In genomic region chr8:125283542-125283941, GRCm38 (mm10) we compare ENCODE assay signal across 23 mouse cellular contexts.
DNase-seq lines count a peak whose midpoint lies in the region; ATAC-seq lines count a peak whose summit lies in the region.
"Had no signal": no experiment of that assay in that cellular context is flagged by ENCODE, and none has a peak within 500 bp of the region (broad histone marks: within the 10 kb centered on the region; RNA-seq: fewer than 3 reads in every experiment).

No protein-coding gene starts in this region.

- 64% methylated on average over 6 of the region's 6 CpGs for WGBS in limb, embryonic 13.5 days
- WGBS in limb, embryonic 10.5 days, result 54% methylated on average over 6 of the region's 6 CpGs
- 92% methylated on average over 6 of the region's 6 CpGs for WGBS in macrophage (ENCODE audit: missing documents)

- peak; percentile 50 for DNase-seq in embryo, embryonic 10.5 days (ENCODE audit: low spot score)
- DNase-seq in embryo, embryonic 11 days, result no peak
- no peak for DNase-seq in limb, embryonic 10.5 days (ENCODE audit: low spot score)
- peak; percentile 24 for DNase-seq in ES-CJ7 (ENCODE audit: low read depth, low spot score)
- DNase-seq in right cerebral cortex, adult 18-20 months, result no peak
- DNase-seq: adrenal gland, adult 2 months; adrenal gland, postnatal 25 days; cerebellum, adult 18-20 months; cerebellum, adult 9-11 months; cerebellum, postnatal 36 days; gastrocnemius, postnatal 10 days; heart, adult 2 months; heart, postnatal 10 days; heart, postnatal 4 days had no signal

- H3K4me1 ChIP-seq in limb, embryonic 13.5 days, result peaks cover 51% of the 10 kb centered on the region
- peaks cover 78% of the 10 kb centered on the region for H3K4me1 ChIP-seq in limb, embryonic 10.5 days

- no peak for ATAC-seq in limb, embryonic 13.5 days (ENCODE audit: low FRiP score, low read depth)
- ATAC-seq: CD4-positive, CD25-positive, alpha-beta regulatory T cell, adult 4 months; forebrain, embryonic 16.5 days; intestine, embryonic 15.5 days; Patski had no signal

- H3K4me3 ChIP-seq in limb, embryonic 13.5 days, result no peak overlapping the region
- no peak overlapping the region for H3K4me3 ChIP-seq in limb, embryonic 10.5 days
- no peak overlapping the region for H3K4me3 ChIP-seq in macrophage (ENCODE audit: inconsistent target)
- H3K4me3 ChIP-seq: embryonic facial prominence, embryonic 13.5 days; forebrain, embryonic 12.5 days; heart, adult 2 months; hindbrain, embryonic 13.5 days; intestine, embryonic 15.5 days had no signal

- no peaks in the 10 kb centered on the region for H3K9me3 ChIP-seq in limb, embryonic 13.5 days
- H3K9me3 ChIP-seq in limb, embryonic 10.5 days (replicated peaks), result no peaks in the 10 kb centered on the region
- H3K9me3 ChIP-seq: embryonic facial prominence, embryonic 13.5 days; forebrain, embryonic 12.5 days; hindbrain, embryonic 13.5 days; intestine, embryonic 15.5 days had no signal

- no peaks in the 10 kb centered on the region for H3K79me2 ChIP-seq in macrophage (ENCODE audit: inconsistent target)

- H3K36me3 ChIP-seq in limb, embryonic 13.5 days, result no peaks in the 10 kb centered on the region
- H3K36me3 ChIP-seq in limb, embryonic 10.5 days, result no peaks in the 10 kb centered on the region
- H3K36me3 ChIP-seq in macrophage (ENCODE audit: inconsistent target), result no peaks in the 10 kb centered on the region
- H3K36me3 ChIP-seq: embryonic facial prominence, embryonic 13.5 days; forebrain, embryonic 12.5 days; hindbrain, embryonic 13.5 days; intestine, embryonic 15.5 days had no signal

- H3K27me3 ChIP-seq in limb, embryonic 13.5 days, result peaks cover 3% of the 10 kb centered on the region
- H3K27me3 ChIP-seq in limb, embryonic 10.5 days (ENCODE audit: low read depth, poor library complexity, severe bottlenecking), result peaks cover 9% of the 10 kb centered on the region
- H3K27me3 ChIP-seq: Patski had no signal

- no peak overlapping the region for H3K9ac ChIP-seq in limb, embryonic 13.5 days
- H3K9ac ChIP-seq: embryonic facial prominence, embryonic 13.5 days; forebrain, embryonic 12.5 days; hindbrain, embryonic 13.5 days; intestine, embryonic 15.5 days had no signal

- no peak overlapping the region for H3K4me2 ChIP-seq in limb, embryonic 13.5 days (replicated peaks)
- H3K4me2 ChIP-seq: embryonic facial prominence, embryonic 13.5 days; forebrain, embryonic 12.5 days; hindbrain, embryonic 13.5 days; intestine, embryonic 15.5 days had no signal

- H3K27ac ChIP-seq in limb, embryonic 13.5 days, result 0 out of 2 replicates have a peak overlapping the region, but pooled peaks have one; percentile 10
- no peak overlapping the region for H3K27ac ChIP-seq in limb, embryonic 10.5 days
- peak overlapping the region; percentile 69; the same call in 1 of the 2 replicates for H3K27ac ChIP-seq in macrophage
- H3K27ac ChIP-seq: embryonic facial prominence, embryonic 13.5 days; forebrain, embryonic 12.5 days; heart, adult 2 months; hindbrain, embryonic 13.5 days; intestine, embryonic 15.5 days had no signal

Comparison
In these comparisons a context has a peak if more than half of its experiments do, and no peak if none do; other contexts are left out.
1. DNase-seq: peak in embryo, embryonic 10.5 days (single experiment) and ES-CJ7 (single experiment); none in embryo, embryonic 11 days (single experiment), limb, embryonic 10.5 days (single experiment) and right cerebral cortex, adult 18-20 months (single experiment).